8 mouse cellular contexts compared by ENCODE assay signal in the genomic region with DNA sequence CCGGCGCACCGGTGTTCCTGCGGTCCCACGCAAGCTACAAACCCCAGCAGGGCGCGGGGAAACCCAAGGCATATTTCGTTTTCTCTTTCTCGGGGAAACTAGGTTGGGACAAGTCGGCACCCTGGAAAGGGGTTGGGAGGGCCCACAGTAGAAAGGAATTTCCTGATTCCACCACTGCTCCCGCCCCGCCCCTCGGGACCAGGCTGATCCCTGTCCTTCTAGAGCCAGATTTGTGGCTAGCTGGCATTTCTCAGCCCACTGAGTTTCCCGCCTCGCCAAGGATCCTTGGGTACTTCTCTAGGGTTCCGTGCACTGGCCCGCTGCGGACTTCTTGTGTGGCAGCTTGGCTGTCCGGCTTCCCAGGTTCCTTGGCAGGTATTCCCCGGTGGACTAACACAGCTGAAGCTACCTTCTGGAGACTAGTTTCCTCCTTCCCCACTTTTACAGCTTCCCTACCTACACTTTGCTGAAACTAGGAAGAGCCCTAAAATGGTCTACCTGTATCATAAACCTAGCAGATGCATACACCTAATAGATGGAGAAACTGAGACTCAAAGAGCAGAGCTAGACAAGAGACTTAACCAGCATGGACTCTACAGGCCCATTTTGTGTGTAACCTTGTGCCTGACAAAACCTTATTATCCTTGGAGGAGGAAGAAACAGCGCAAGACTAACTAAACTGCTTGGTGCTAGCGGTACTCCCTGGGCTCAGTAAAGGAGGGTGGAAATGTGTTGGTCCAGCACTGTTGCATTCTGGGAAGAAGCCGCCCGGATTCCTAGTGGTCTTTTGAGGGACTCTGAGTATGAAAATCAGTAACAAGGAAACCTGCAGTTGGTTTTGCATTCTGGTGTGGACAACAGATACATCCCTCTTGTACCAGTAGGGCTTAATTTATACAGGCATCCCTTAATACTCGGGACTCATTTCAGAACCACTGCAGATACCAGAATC. TPM values are rescaled to one million over a fixed set of nuclear protein-coding genes. Genes with fewer than 3 reads are reported as not detected.
DNase-seq lines count a peak whose midpoint lies in the region; ATAC-seq and TF ChIP-seq lines count a peak whose summit lies in the region.

No protein-coding gene starts in this region.

- TF ChIP-seq POLR2A in CH12.LX (IDR thresholded peaks at IDR 0.05; ENCODE audit: low read depth, low read length), result no peak

- H3K4me3 ChIP-seq in CH12.LX (replicated peaks in 1 of 3; ENCODE audit: low read depth in 2 of 3, low read length in 2 of 3, poor library complexity in 1 of 3) (peak overlapping the region; percentile 46 to 70 (median 70)), macrophage (ENCODE audit: inconsistent target) (peak overlapping the region; percentile 67)
- peak overlapping the region; percentile 76 for H3K4me3 ChIP-seq in forebrain, embryonic 12.5 days (replicated peaks)

- DNase-seq in 3T3-L1 (ENCODE audit: low read depth, low spot score) (peak; percentile 85), CH12.LX (ENCODE audit: extremely low read depth) (no peak)
- peak; percentile 76 to 83 for DNase-seq in kidney, postnatal 25 days
- DNase-seq in urinary bladder, adult 2 months (ENCODE audit: low spot score), result no peak
- no peak for DNase-seq in left cerebral cortex, postnatal 25 days (ENCODE audit: low spot score in 2 of 2)
- DNase-seq in right cerebral cortex, postnatal 14 days, result no peak

- no peak overlapping the region for H3K27ac ChIP-seq in CH12.LX (ENCODE audit: insufficient read depth, low read depth)
- peak overlapping the region; percentile 94 for H3K27ac ChIP-seq in forebrain, embryonic 12.5 days
- H3K27ac ChIP-seq in macrophage, result peak overlapping the region; percentile 67

- dilution Hi-C loops in CH12.LX (cut with MboI; ENCODE audit: extremely low pct_ligation_motif_present, extremely low pct_unique_long_range_greater_than_20kb, low sequenced_read_pairs), result no loop called here

- TF ChIP-seq EP300 in CH12.LX (IDR thresholded peaks at IDR 0.05; ENCODE audit: low read length), result no peak

- peak overlapping the region; percentile 10; the same call in 1 of the 2 replicates for H3K9ac ChIP-seq in CH12.LX (ENCODE audit: insufficient read depth, low read depth)
- peak overlapping the region; percentile 86 for H3K9ac ChIP-seq in forebrain, embryonic 12.5 days

- ATAC-seq in forebrain, embryonic 12.5 days (ENCODE audit: low FRiP score), result peak; percentile 21; the same call in 1 of the 2 replicates

- no peaks in the 10 kb centered on the region for H3K9me3 ChIP-seq in CH12.LX (replicated peaks; ENCODE audit: low read length)
- H3K9me3 ChIP-seq in forebrain, embryonic 12.5 days, result no peaks in the 10 kb centered on the region

- TF ChIP-seq RAD21 in CH12.LX (IDR thresholded peaks at IDR 0.05; ENCODE audit: low read depth, low read length), result no peak

- peaks cover 22% of the 10 kb centered on the region for H3K27me3 ChIP-seq in CH12.LX (replicated peaks)
- H3K27me3 ChIP-seq in forebrain, embryonic 12.5 days, result peaks cover 11% of the 10 kb centered on the region; the same call in 1 of the 2 replicates

- H3K79me2 ChIP-seq in CH12.LX (replicated peaks; ENCODE audit: control insufficient read depth, extremely low read depth, insufficient read depth, poor library complexity, severe bottlenecking) (no peaks in the 10 kb centered on the region), macrophage (ENCODE audit: inconsistent target) (peaks cover 38% of the 10 kb centered on the region)

- peaks cover 0 to 15% of the 10 kb centered on the region in 2 experiments; a peak in 2 of 4 replicates for H3K4me1 ChIP-seq in CH12.LX (ENCODE audit: control insufficient read depth in 1 of 2, insufficient read depth in 2 of 2)
- peaks cover 27% of the 10 kb centered on the region for H3K4me1 ChIP-seq in forebrain, embryonic 12.5 days

- H3K36me3 ChIP-seq in CH12.LX (replicated peaks in 1 of 2; ENCODE audit: control insufficient read depth in 1 of 2, insufficient read depth in 1 of 2, low read length in 1 of 2), result no peaks in the 10 kb centered on the region
- no peaks in the 10 kb centered on the region for H3K36me3 ChIP-seq in forebrain, embryonic 12.5 days (replicated peaks)
- H3K36me3 ChIP-seq in macrophage (ENCODE audit: inconsistent target), result no peaks in the 10 kb centered on the region

- TF ChIP-seq CTCF in CH12.LX (conservative IDR thresholded peaks at IDR 0.05 in 1 of 2, IDR thresholded peaks at IDR 0.05 in 1 of 2; ENCODE audit: low read depth in 2 of 2, low read length in 2 of 2), result no peak

- intact Hi-C loops in left cerebral cortex, postnatal 25 days (cut with DNase I), result no loop called here

- peak overlapping the region; percentile 79 for H3K4me2 ChIP-seq in CH12.LX (ENCODE audit: insufficient read depth, low read depth, poor library complexity, severe bottlenecking)
- H3K4me2 ChIP-seq in forebrain, embryonic 12.5 days, result peak overlapping the region; percentile 95

- in situ Hi-C loops in CH12.LX (cut with MboI; ENCODE audit: low pct_ligation_motif_present, low pct_unique_long_range_greater_than_20kb, low sequenced_read_pairs), result no loop called here

- WGBS in forebrain, embryonic 12.5 days, result 10% methylated on average over 25 of the region's 25 CpGs
- WGBS in macrophage (ENCODE audit: missing documents), result 26% methylated on average over 25 of the region's 25 CpGs

TF ChIP-seq in CH12.LX, 34 proteins besides CTCF, POLR2A, EP300 and RAD21:
- TF ChIP-seq MXI1 (IDR thresholded peaks at IDR 0.05; ENCODE audit: low read depth, low read length) (no peak), ZNF384 (IDR thresholded peaks at IDR 0.05; ENCODE audit: low read depth, low read length) (no peak), ETS1 (conservative IDR thresholded peaks at IDR 0.05; ENCODE audit: low read depth, low read length) (no peak), IRF4 (IDR thresholded peaks at IDR 0.05; ENCODE audit: low read depth, low read length) (no peak), TCF12 (IDR thresholded peaks at IDR 0.05; ENCODE audit: low read depth, low read length) (no peak), USF2 (conservative IDR thresholded peaks at IDR 0.05; ENCODE audit: low read depth, low read length) (no peak), MAX (IDR thresholded peaks at IDR 0.05; ENCODE audit: low read length) (no peak), JUN (IDR thresholded peaks at IDR 0.05; ENCODE audit: insufficient read depth, low read depth, low read length) (no peak), JUND (conservative IDR thresholded peaks at IDR 0.05; ENCODE audit: low read depth, low read length) (no peak), GABPA (IDR thresholded peaks at IDR 0.05; ENCODE audit: insufficient replicate concordance, low read depth, low read length) (no peak), ELF1 (IDR thresholded peaks at IDR 0.05; ENCODE audit: low read depth, low read length) (no peak), NRF1 (IDR thresholded peaks at IDR 0.05; ENCODE audit: low read depth, low read length) (no peak), SIN3A (IDR thresholded peaks at IDR 0.05; ENCODE audit: low read length) (no peak), POLR2AphosphoS2 (IDR thresholded peaks at IDR 0.05; ENCODE audit: low read depth, low read length) (no peak), CHD1 (IDR thresholded peaks at IDR 0.05; ENCODE audit: low read depth, low read length) (no peak), MAZ (IDR thresholded peaks at IDR 0.05; ENCODE audit: low read depth, low read length) (no peak), E2F4 (IDR thresholded peaks at IDR 0.05; ENCODE audit: insufficient replicate concordance, low read depth, low read length) (no peak)

RNA-seq across cellular contexts. Expression of gene Actn1, which starts 0.8 kb away (rescaled TPM):
- total RNA-seq in CH12.LX (2012; rRNA removed) (4.9 and 5.5 TPM in 2 replicates), CH12.LX (2014; rRNA removed) (2.4 and 2.7 TPM in 2 replicates)
- polyA plus RNA-seq in CH12.LX (2012; ENCODE audit: insufficient read length, low read depth) (10.9 and 13.2 TPM in 2 replicates), macrophage (2018) (51.0 to 105 TPM (median 88.5 TPM) in 3 replicates)
- polyA plus RNA-seq in forebrain, embryonic 12.5 days (2016; fragmentation: Nextera tagmentation; extraction: Ambion mirVana), result 18.5 and 21.9 TPM in 2 replicates
- 1,000 to 10,000 TPM in 1 of 26 experiments, 100 to 1,000 TPM in 11, 10 to 100 TPM in 14; 22.3 to 1,096 (median 94.6) TPM for total RNA-seq in macrophage (2018; cell fraction: chromatin; rRNA removed)
- total RNA-seq in macrophage (2018; cell fraction: cytosol; rRNA removed), result 100 to 1,000 TPM in 1 of 26 experiments, 10 to 100 TPM in 25; 18.8 to 112 (median 44.6) TPM
- 100 to 1,000 TPM in 7 of 26 experiments, 10 to 100 TPM in 19; 21.6 to 533 (median 65.7) TPM for total RNA-seq in macrophage (2018; cell fraction: nucleus; rRNA removed)
- polyA plus RNA-seq in urinary bladder, adult 2 months (2012; rRNA removed), result 435 and 605 TPM in 2 replicates
- total RNA-seq in left cerebral cortex, postnatal 25 days (2021), result 100 to 1,000 TPM; 131 to 146 TPM

Comparison
In these comparisons a context has a peak if more than half of its experiments do, and no peak if none do; other contexts are left out.
1. DNase-seq: peak in 3T3-L1 (single experiment) and kidney, postnatal 25 days (2 of 2); none in CH12.LX (single experiment), urinary bladder, adult 2 months (single experiment), left cerebral cortex, postnatal 25 days (0 of 2) and right cerebral cortex, postnatal 14 days (single experiment).
2. Peak in every context shown above with its lines, with median percentiles within 50 percentile points of each other: H3K4me3 ChIP-seq.